Mouse (Mus musculus): Measurements from ENCODE around the gene Slc22a23. TPM values are rescaled to one million over a fixed set of nuclear protein-coding genes. Genes with fewer than 3 reads are reported as not detected.

Slc22a23 gene
- polyA plus RNA-seq, 1 experiment from 2014 or later, result 15.6 TPM

- peak overlapping the region; percentile 34 for H3K9ac ChIP-seq (replicated peaks)
- peak overlapping the region; percentile 78 for H3K27ac ChIP-seq (replicated peaks)
- no peaks in the 10 kb centered on the region for H3K36me3 ChIP-seq
- 42% methylated on average over 13 of the region's 13 CpGs for WGBS
- peak overlapping the region; percentile 47 for H3K4me2 ChIP-seq
- H3K27me3 ChIP-seq (replicated peaks), result no peaks in the 10 kb centered on the region
- peak; percentile 33; the same call in 1 of the 2 replicates for ATAC-seq (ENCODE audit: low FRiP score)
- peaks cover 32% of the 10 kb centered on the region for H3K4me1 ChIP-seq
- no peaks in the 10 kb centered on the region for H3K9me3 ChIP-seq (replicated peaks)
- H3K4me3 ChIP-seq (replicated peaks), result peak overlapping the region; percentile 24
Observed at GRCm38 (mm10) chr13:34154217-34154930, 190.6 kb downstream of the Slc22a23 start.

- peak overlapping the region; percentile 78 for H3K27ac ChIP-seq (replicated peaks)
- peaks cover 35% of the 10 kb centered on the region for H3K4me1 ChIP-seq
- H3K9me3 ChIP-seq (replicated peaks), result no peaks in the 10 kb centered on the region
- no peak overlapping the region for H3K9ac ChIP-seq (replicated peaks)
- WGBS, result 67% methylated on average over 4 of the region's 5 CpGs
- 0 out of 2 replicates have a peak overlapping the region, but pooled peaks have one; percentile 47 for H3K4me2 ChIP-seq
- ATAC-seq (ENCODE audit: low FRiP score), result no peak
- no peak overlapping the region for H3K4me3 ChIP-seq (replicated peaks)
- H3K27me3 ChIP-seq (replicated peaks), result no peaks in the 10 kb centered on the region
- no peaks in the 10 kb centered on the region for H3K36me3 ChIP-seq
Observed at GRCm38 (mm10) chr13:34153254-34154011, 191.5 kb downstream of the Slc22a23 start.

GRCm38 (mm10) chr13:34152695-34153094 lies 192.3 kb downstream of the Slc22a23 start:
- H3K9ac ChIP-seq (replicated peaks), result no peak overlapping the region
- H3K4me2 ChIP-seq, result no peak overlapping the region
- no peak overlapping the region for H3K4me3 ChIP-seq (replicated peaks)
- H3K27me3 ChIP-seq (replicated peaks), result no peaks in the 10 kb centered on the region
- H3K36me3 ChIP-seq, result no peaks in the 10 kb centered on the region
- no peak overlapping the region for H3K27ac ChIP-seq (replicated peaks)
- no peaks in the 10 kb centered on the region for H3K9me3 ChIP-seq (replicated peaks)
- H3K4me1 ChIP-seq, result peaks cover 43% of the 10 kb centered on the region
- ATAC-seq (ENCODE audit: low FRiP score), result no peak
- 67% methylated on average over 7 of the region's 7 CpGs for WGBS

GRCm38 (mm10) chr13:34151425-34151824 lies 193.6 kb downstream of the Slc22a23 start:
- H3K9ac ChIP-seq (replicated peaks), result no peak overlapping the region
- H3K27me3 ChIP-seq (replicated peaks), result no peaks in the 10 kb centered on the region
- H3K27ac ChIP-seq (replicated peaks), result 0 out of 2 replicates have a peak overlapping the region, but pooled peaks have one; percentile 99
- peaks cover 46% of the 10 kb centered on the region for H3K4me1 ChIP-seq
- ATAC-seq (ENCODE audit: low FRiP score), result no peak
- 100% methylated on average over 1 of the region's 1 CpGs for WGBS
- H3K36me3 ChIP-seq, result no peaks in the 10 kb centered on the region
- H3K4me2 ChIP-seq, result no peak overlapping the region
- H3K4me3 ChIP-seq (replicated peaks), result no peak overlapping the region
- no peaks in the 10 kb centered on the region for H3K9me3 ChIP-seq (replicated peaks)

- Histone ChIP-seq H3K27me3 (replicated peaks) (no peaks in the 10 kb centered on the region), H3K27ac (replicated peaks) (peak overlapping the region; percentile 99), H3K9ac (replicated peaks) (peak overlapping the region; percentile 50), H3K36me3 (no peaks in the 10 kb centered on the region), H3K4me1 (peaks cover 46% of the 10 kb centered on the region), H3K9me3 (replicated peaks) (no peaks in the 10 kb centered on the region), H3K4me2 (peak overlapping the region; percentile 61), H3K4me3 (replicated peaks) (peak overlapping the region; percentile 44)
- 8% methylated on average over 19 of the region's 19 CpGs for WGBS
- ATAC-seq (ENCODE audit: low FRiP score), result peak; percentile 18; the same call in 1 of the 2 replicates
Observed at GRCm38 (mm10) chr13:34150271-34151027, 194.5 kb downstream of the Slc22a23 start.

- Histone ChIP-seq H3K9ac (replicated peaks) (peak overlapping the region; percentile 50), H3K4me3 (replicated peaks) (peak overlapping the region; percentile 44), H3K27ac (replicated peaks) (peak overlapping the region; percentile 99), H3K36me3 (no peaks in the 10 kb centered on the region), H3K4me2 (peak overlapping the region; percentile 61), H3K9me3 (replicated peaks) (no peaks in the 10 kb centered on the region), H3K4me1 (peaks cover 44% of the 10 kb centered on the region), H3K27me3 (replicated peaks) (no peaks in the 10 kb centered on the region)
- peak; percentile 37 for ATAC-seq (ENCODE audit: low FRiP score)
- 43% methylated on average over 5 of the region's 5 CpGs for WGBS
Observed at GRCm38 (mm10) chr13:34149463-34150176, 195.4 kb downstream of the Slc22a23 start.

- Histone ChIP-seq H3K4me1 (peaks cover 37% of the 10 kb centered on the region), H3K27me3 (replicated peaks) (no peaks in the 10 kb centered on the region), H3K36me3 (no peaks in the 10 kb centered on the region), H3K9me3 (replicated peaks) (no peaks in the 10 kb centered on the region), H3K27ac (replicated peaks) (peak overlapping the region; percentile 99), H3K4me2 (peak overlapping the region; percentile 61), H3K4me3 (replicated peaks) (peak overlapping the region; percentile 44), H3K9ac (replicated peaks) (peak overlapping the region; percentile 50)
- under 1% methylated on average over 23 of the region's 23 CpGs for WGBS
- ATAC-seq (ENCODE audit: low FRiP score), result peak; percentile 92
Observed at GRCm38 (mm10) chr13:34148767-34149392, 196.1 kb downstream of the Slc22a23 start.

GRCm38 (mm10) chr13:34148181-34148580 lies 196.8 kb downstream of the Slc22a23 start:
- no peaks in the 10 kb centered on the region for H3K9me3 ChIP-seq (replicated peaks)
- H3K36me3 ChIP-seq, result no peaks in the 10 kb centered on the region
- WGBS, result 27% methylated on average over 3 of the region's 3 CpGs
- H3K4me1 ChIP-seq, result peaks cover 31% of the 10 kb centered on the region
- ATAC-seq (ENCODE audit: low FRiP score), result peak; percentile 13; the same call in 1 of the 2 replicates
- H3K4me3 ChIP-seq (replicated peaks), result peak overlapping the region; percentile 44
- peak overlapping the region; percentile 99 for H3K27ac ChIP-seq (replicated peaks)
- H3K4me2 ChIP-seq, result peak overlapping the region; percentile 61
- no peaks in the 10 kb centered on the region for H3K27me3 ChIP-seq (replicated peaks)
- peak overlapping the region; percentile 50 for H3K9ac ChIP-seq (replicated peaks)

- ATAC-seq (ENCODE audit: low FRiP score), result no peak
- H3K4me2 ChIP-seq, result no peak overlapping the region
- no peaks in the 10 kb centered on the region for H3K9me3 ChIP-seq (replicated peaks)
- no peaks in the 10 kb centered on the region for H3K36me3 ChIP-seq
- H3K27ac ChIP-seq (replicated peaks), result peak overlapping the region; percentile 99
- peaks cover 31% of the 10 kb centered on the region for H3K4me1 ChIP-seq
- no peaks in the 10 kb centered on the region for H3K27me3 ChIP-seq (replicated peaks)
- H3K4me3 ChIP-seq (replicated peaks), result no peak overlapping the region
- 50% methylated on average over 3 of the region's 3 CpGs for WGBS
- no peak overlapping the region for H3K9ac ChIP-seq (replicated peaks)
Observed at GRCm38 (mm10) chr13:34146916-34147315, 198.1 kb downstream of the Slc22a23 start.

GRCm38 (mm10) chr13:34143389-34143788 lies 201.6 kb downstream of the Slc22a23 start:
- Histone ChIP-seq H3K36me3 (no peaks in the 10 kb centered on the region), H3K9ac (replicated peaks) (no peak overlapping the region)
- ATAC-seq (ENCODE audit: low FRiP score), result no peak

More at GRCm38 (mm10) chr13:34143389-34143788, 201.6 kb downstream of the Slc22a23 start:
- no peaks in the 10 kb centered on the region for H3K9me3 ChIP-seq (replicated peaks)
- 17% methylated on average over 5 of the region's 5 CpGs for WGBS
- no peak overlapping the region for H3K4me2 ChIP-seq
- 0 out of 2 replicates have a peak overlapping the region, but pooled peaks have one; percentile 9 for H3K27ac ChIP-seq (replicated peaks)
- peaks cover 13% of the 10 kb centered on the region for H3K4me1 ChIP-seq
- no peak overlapping the region for H3K4me3 ChIP-seq (replicated peaks)
- no peaks in the 10 kb centered on the region for H3K27me3 ChIP-seq (replicated peaks)
